Mouse (Mus musculus) G1E (cell line): ENCODE results near the gene Pard3. TPM values are rescaled to one million over a fixed set of nuclear protein-coding genes. Genes with fewer than 3 reads are reported as not detected.

Experiments used
- ATAC-seq: 2 replicates; pipeline ENCODE4 v1.8.0; 2016; ENCODE audit warnings: mild to moderate bottlenecking; ENCODE audit not compliant: insufficient number of reproducible peaks, poor library complexity, low FRiP score, severe bottlenecking; ENCODE audit errors: extremely low read depth
- DNase-seq: peaks from one replicate; pipeline ENCODE4 v3.0.0; 2012; ENCODE audit warnings: low spot score
- H3K27me3 ChIP-seq: 2 replicates; pipeline ENCODE4 v1.6.1; 2012; ENCODE audit warnings: mild to moderate bottlenecking, low read length, inconsistent platforms; ENCODE audit not compliant: insufficient read depth
- H3K36me3 ChIP-seq: replicated peaks from 2 replicates; pipeline ENCODE3; 2012; ENCODE audit warnings: mild to moderate bottlenecking, inconsistent platforms
- H3K4me1 ChIP-seq: 2 replicates; pipeline ENCODE4 v1.6.1; 2012; ENCODE audit warnings: low read depth, low read length, inconsistent platforms, mixed read lengths; ENCODE audit not compliant: insufficient read depth
- H3K4me3 ChIP-seq: 2 replicates; pipeline ENCODE4 v1.5.1; 2012; ENCODE audit warnings: low read depth, mild to moderate bottlenecking, inconsistent platforms, low read length, moderate library complexity, mixed read lengths
- H3K9me3 ChIP-seq: replicated peaks from 2 replicates; pipeline ENCODE4 v1.6.1; 2012; ENCODE audit warnings: inconsistent platforms
- CTCF ChIP-seq: IDR thresholded peaks from 2 replicates; pipeline ENCODE4 v1.5.1; 2012; ENCODE audit warnings: low read depth, low read length, inconsistent platforms, mixed read lengths
- GATA1 ChIP-seq: IDR thresholded peaks from 2 replicates; pipeline ENCODE4 v1.6.1; 2012; ENCODE audit warnings: borderline replicate concordance, low read length, inconsistent platforms, mixed read lengths
- GATA2 ChIP-seq: IDR thresholded peaks from 2 replicates; pipeline ENCODE4 v1.6.1; 2012; ENCODE audit warnings: low read depth, low read length, inconsistent platforms, borderline replicate concordance
- POLR2AphosphoS5 ChIP-seq: IDR thresholded peaks from 2 replicates; pipeline ENCODE4 v1.6.1; 2012; ENCODE audit warnings: low read depth, low read length, inconsistent platforms; ENCODE audit not compliant: insufficient replicate concordance
- TAL1 ChIP-seq: conservative IDR thresholded peaks from 2 replicates; pipeline ENCODE4 v1.6.1; 2012; ENCODE audit warnings: low read depth, low read length, inconsistent platforms, mixed read lengths
- polyA plus RNA-seq: library from polyadenylated mRNA; stranded (reverse); fragments of >175 nt; gene quantifications from 2 replicates; pipeline ENCODE4 v1.2.3, GENCODE M21; 2012
- total RNA-seq, 2 experiments: library from RNA; stranded (forward) in 1 of 2; stranded (reverse) in 1 of 2; fragments of 200-1000 nt in 1 of 2; fragments of >200 nt in 1 of 2; fragmentation: Nextera tagmentation in 1 of 2; gene quantifications; 2 replicates each; pipeline ENCODE4 v1.2.3; 2014 to 2017

The Pard3 gene
- total and polyA plus RNA-seq, 3 experiments, result 0.55 TPM; not detected in 2

DNA sequence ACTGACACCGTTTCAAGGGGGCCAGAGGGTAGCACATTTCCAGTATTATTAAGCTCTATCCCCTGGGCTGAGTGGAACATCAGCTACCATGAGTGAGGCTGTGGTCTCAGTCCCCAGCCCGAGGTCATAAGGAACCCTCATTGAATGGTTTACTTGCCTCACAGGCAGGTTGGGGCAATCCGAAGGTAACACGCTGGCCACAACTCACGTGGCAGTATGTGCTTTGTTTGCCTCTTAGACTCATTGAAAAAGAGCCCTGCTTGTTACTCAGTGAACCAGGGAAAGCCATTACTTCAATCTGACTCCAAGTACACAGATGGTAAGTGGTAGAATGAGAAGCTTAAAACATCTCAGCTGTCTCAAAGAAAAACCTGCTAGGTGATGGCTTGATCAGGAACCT, 236.8 kb downstream of the Pard3 start:
- Histone ChIP-seq H3K4me3 (no peak overlapping the region), H3K4me1 (no peaks in the 10 kb centered on the region), H3K9me3 (peaks cover 47% of the 10 kb centered on the region), H3K27me3 (no peaks in the 10 kb centered on the region), H3K36me3 (no peaks in the 10 kb centered on the region)
- DNase-seq (no peak), ATAC-seq (no peak)
- no peak for TF ChIP-seq POLR2AphosphoS5
- TF ChIP-seq CTCF, result no peak
- TF ChIP-seq GATA1, result no peak
- TF ChIP-seq GATA2, result no peak
- no peak for TF ChIP-seq TAL1

DNA sequence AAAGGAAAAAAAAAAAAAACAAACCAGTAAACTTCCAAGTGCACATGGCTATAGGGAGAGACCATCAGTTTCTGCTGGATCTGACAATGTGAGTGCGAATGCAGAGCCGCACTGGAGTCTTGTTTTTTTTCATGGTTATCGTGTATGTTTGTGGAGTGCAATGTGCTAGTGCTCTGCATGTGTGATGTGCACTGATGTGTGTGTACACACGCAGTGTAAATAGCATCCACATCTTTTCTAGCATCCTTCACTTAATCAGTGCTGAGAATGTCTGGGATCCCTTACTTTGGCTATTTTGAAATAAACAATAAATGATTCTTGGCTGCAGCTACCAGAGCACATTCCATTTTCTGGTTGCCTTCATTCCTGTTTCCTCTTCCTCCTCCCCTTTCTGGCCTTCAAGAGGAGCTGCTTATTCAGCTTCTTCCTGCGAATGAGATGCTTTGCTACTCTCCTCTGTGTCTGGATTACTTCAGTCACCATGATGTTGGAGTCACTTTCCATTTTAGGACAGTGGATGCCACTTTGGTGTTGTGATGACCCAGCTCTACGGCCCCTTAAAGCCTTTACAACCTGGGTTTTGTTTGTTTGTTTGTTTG, 239.3 kb downstream of the Pard3 start:
- H3K9me3 ChIP-seq, result peaks cover 42% of the 10 kb centered on the region
- H3K36me3 ChIP-seq, result no peaks in the 10 kb centered on the region
- DNase-seq, result no peak
- ATAC-seq, result no peak
- no peak overlapping the region for H3K4me3 ChIP-seq
- H3K27me3 ChIP-seq, result no peaks in the 10 kb centered on the region
- H3K4me1 ChIP-seq, result no peaks in the 10 kb centered on the region
- no peak for TF ChIP-seq TAL1
- no peak for TF ChIP-seq CTCF
- TF ChIP-seq GATA2, result no peak
- no peak for TF ChIP-seq POLR2AphosphoS5
- TF ChIP-seq GATA1, result no peak

DNA sequence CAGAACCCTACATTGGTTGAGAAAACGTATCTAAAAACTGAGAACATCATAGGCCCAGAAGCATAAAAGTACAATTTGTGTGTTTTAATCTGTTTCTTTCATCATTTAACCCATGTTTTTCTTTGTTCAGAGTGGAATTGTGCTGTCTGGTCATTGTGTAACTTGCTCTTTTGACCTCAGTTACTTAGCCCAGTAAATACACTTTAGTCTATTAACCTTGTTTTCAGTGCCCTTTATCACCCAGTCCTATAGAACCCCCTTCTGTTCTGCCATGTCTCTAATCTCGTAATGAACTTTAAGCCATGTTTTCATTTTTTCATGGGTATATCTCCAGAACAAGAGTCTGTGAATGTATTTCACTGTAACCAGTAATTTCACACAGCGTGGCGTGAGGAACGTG, 243.3 kb downstream of the Pard3 start:
- H3K36me3 ChIP-seq, result no peaks in the 10 kb centered on the region
- peaks cover 28% of the 10 kb centered on the region for H3K9me3 ChIP-seq
- no peak for TF ChIP-seq GATA1
- no peak for ATAC-seq
- no peaks in the 10 kb centered on the region for H3K27me3 ChIP-seq
- H3K4me3 ChIP-seq, result no peak overlapping the region
- H3K4me1 ChIP-seq, result no peaks in the 10 kb centered on the region
- no peak for DNase-seq

DNA sequence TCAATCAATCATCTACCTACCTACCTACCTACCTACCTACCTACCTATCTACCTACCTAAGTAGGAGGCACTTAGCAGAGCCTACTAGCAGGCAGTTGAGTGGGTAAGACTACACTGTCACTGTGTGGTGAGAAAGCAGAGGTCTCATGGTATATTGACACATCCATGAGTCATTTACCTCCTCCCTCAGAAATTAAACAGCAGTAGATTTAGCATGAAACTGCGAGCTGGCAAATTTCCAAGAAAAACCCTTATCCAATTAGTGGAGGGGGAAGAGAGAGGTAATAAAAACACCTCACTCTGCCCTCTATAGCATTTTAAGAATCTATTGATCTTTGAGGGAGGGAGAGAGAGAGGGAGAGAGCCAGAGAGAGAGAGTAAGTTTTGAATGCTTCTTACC, 245.7 kb downstream of the Pard3 start:
- Histone ChIP-seq H3K4me3 (no peak overlapping the region), H3K9me3 (peaks cover 26% of the 10 kb centered on the region), H3K27me3 (no peaks in the 10 kb centered on the region), H3K36me3 (no peaks in the 10 kb centered on the region), H3K4me1 (no peaks in the 10 kb centered on the region)
- DNase-seq (no peak), ATAC-seq (no peak)
- TF ChIP-seq TAL1 (no peak), CTCF (no peak), POLR2AphosphoS5 (no peak), GATA2 (no peak), GATA1 (no peak)

DNA sequence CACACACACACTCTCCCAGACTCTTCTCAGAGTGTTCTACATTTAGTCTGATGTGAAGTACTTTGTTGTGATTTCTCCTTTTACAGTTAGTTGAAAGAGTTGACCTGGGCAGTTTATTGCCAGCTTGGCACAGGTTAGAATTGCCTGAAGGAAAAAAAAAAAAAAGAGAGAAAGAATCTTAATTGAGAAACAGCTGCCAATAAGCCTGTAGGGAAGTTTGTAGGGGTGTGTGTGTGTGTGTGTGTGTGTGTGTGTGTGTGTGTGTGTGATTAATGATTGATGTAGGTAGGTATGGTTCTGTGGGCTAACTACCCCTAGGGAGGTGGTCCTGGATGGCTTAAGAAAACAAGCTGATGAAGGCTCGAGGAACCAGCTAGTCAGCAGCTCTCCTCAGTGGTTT, 252.1 kb downstream of the Pard3 start:
- no peak for ATAC-seq
- peaks cover 25% of the 10 kb centered on the region for H3K9me3 ChIP-seq
- no peak for TF ChIP-seq GATA1
- TF ChIP-seq POLR2AphosphoS5, result no peak
- TF ChIP-seq TAL1, result no peak
- TF ChIP-seq GATA2, result no peak
- TF ChIP-seq CTCF, result no peak
- no peak for DNase-seq
- no peaks in the 10 kb centered on the region for H3K4me1 ChIP-seq
- no peaks in the 10 kb centered on the region for H3K27me3 ChIP-seq
- no peak overlapping the region for H3K4me3 ChIP-seq
- no peaks in the 10 kb centered on the region for H3K36me3 ChIP-seq

DNA sequence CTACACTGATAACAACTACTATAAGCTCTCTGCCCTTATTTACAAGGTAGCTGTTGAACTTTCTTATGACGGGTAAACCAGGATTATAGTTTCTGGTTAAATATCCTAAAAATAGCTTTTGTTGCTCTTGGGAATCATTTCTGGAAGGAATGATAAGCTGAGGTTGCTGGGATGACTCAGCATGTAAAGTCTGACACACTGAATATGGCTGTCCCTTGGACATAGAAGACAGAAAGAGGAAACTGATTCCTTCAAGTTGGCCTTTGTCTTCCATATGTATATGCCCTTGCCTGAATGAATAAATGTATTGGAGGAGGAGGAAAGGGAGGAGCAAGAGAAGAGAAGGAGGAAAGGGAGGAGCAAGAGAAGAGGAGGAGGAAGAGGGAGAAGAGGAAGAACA, 254.2 kb downstream of the Pard3 start:
- no peaks in the 10 kb centered on the region for H3K27me3 ChIP-seq
- TF ChIP-seq TAL1, result no peak
- TF ChIP-seq CTCF, result no peak
- TF ChIP-seq POLR2AphosphoS5, result no peak
- TF ChIP-seq GATA2, result no peak
- TF ChIP-seq GATA1, result no peak
- H3K4me1 ChIP-seq, result no peaks in the 10 kb centered on the region
- no peak for DNase-seq
- H3K36me3 ChIP-seq, result no peaks in the 10 kb centered on the region
- ATAC-seq, result no peak
- peaks cover 34% of the 10 kb centered on the region for H3K9me3 ChIP-seq
- H3K4me3 ChIP-seq, result no peak overlapping the region

DNA sequence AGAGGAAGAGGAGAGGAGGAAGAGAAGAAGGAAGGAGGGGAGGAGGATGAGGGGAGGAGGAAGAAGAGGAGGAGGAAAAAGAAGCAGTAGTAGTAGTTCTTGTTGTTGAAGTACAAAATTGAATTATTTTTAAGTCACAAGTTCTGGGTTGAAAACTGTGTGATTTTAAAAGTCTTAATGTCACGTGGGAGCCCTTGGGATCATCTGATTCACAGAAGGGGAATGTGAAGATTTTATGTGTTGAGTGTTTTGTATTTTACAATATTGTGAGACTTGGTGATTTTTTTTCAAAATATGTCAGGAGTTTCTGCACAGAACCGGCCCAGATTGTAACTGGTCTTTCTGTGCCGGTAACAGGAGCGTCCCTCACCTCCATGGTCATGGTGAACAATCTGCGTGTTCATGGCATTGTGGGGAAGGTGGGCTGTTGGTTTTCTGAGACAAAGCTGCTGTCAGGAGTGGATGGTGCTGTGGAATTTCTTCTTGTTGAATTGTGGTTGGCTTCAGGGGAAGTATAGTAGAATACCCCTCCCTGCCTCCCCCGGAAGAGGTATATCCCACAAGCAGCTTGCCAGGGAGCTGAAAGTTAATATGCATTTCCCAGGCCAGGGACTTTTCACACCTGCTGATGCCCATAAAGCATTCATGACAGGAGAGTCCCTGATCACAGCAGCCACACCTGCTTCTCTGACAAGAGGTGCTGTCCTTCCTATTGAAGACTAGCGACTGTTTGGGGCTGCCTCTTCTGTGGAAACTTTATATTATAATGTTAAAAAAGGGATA, 254.9 kb downstream of the Pard3 start:
- TF ChIP-seq POLR2AphosphoS5 (no peak), GATA1 (no peak), CTCF (no peak), TAL1 (no peak), GATA2 (no peak)
- Histone ChIP-seq H3K9me3 (peaks cover 35% of the 10 kb centered on the region), H3K4me1 (no peaks in the 10 kb centered on the region), H3K4me3 (no peak overlapping the region), H3K27me3 (no peaks in the 10 kb centered on the region), H3K36me3 (no peaks in the 10 kb centered on the region)
- DNase-seq (no peak), ATAC-seq (no peak)
